Mouse (Mus musculus): Measurements from ENCODE around the gene Jarid2.

Jarid2 gene

DNA sequence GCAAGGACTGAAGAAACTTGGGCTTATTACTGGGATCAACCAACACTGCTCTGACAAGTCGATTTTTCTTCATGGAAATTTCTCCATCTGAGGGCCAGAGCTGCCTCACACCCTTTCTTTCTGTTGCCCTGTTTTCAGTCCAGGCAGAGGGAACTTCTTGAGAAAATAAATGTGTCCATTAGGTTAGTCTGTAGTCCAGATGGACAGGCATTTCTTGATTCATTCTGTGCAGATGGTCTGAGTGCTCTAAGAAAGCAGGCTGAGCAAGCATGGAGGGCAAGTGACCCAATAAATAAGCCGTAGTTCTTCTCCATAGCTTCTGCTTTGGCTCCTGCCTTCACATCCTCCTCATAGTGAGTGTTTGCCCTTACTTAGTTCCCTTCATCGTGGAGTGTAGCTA, 46.1 kb downstream of the Jarid2 start:
- in situ Hi-C loops (cut with MboI) = no loop called here

DNA sequence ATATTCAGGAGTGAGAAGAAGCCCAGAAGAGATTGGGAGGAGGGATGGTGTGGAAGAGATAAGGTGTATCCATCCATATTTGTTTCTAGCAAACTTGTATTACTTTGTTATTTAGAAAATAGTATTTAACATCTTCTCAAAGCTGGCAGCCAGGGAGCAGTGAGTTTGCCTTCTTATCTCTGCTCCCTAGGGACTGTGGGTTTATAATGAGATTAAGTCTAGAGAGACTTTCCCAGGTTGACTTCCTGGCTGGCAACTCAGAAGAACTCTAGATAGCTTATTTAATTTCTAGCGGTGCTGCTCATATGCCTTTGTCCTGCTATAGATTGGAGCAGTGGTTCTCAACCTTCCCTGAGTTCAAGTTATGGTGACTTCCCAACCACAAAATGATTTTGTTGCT, 51.2 kb downstream of the Jarid2 start:
- in situ Hi-C loops (cut with MboI) = no loop called here

DNA sequence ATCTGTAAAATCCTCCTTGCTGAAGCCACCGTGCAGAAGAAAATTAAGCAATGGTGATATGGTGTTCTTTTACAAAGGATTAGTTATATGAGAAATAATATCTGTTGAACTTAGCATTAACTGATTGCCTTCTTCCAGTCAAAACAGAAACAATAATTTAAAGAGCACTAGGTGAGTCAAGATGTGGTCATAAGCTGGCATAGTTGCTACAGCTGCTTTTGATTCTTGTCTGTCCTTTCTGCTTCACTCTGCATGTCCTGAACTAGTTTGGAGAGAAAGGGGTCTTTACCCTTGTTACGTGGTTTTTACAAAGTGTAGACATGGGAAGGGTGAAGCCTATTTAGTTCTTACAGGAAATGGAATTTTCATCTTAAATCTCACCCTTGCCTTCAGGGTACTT, 51.9 kb downstream of the Jarid2 start:
- in situ Hi-C loops (cut with MboI) = no loop called here

DNA sequence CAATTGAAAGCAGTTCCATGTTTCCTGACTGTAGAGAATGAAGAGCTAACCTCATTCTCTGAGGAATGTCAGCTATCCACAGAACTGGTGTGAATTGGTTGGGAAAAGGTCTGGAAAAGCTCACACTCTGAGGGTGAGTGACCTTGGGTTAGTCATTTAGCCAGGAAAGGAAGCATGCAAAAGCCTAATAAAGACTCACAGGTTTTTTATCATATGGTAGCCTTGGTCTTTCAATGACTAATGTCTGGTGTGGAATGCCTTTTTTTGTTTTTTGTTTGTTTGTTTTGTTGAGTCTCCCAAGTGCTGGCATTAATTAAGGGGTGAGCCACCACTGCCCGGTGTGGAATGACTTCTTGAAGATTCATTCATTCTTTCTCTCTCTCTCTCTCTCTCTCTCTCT, 55.3 kb downstream of the Jarid2 start:
- in situ Hi-C loops (cut with MboI) = no loop called here

DNA sequence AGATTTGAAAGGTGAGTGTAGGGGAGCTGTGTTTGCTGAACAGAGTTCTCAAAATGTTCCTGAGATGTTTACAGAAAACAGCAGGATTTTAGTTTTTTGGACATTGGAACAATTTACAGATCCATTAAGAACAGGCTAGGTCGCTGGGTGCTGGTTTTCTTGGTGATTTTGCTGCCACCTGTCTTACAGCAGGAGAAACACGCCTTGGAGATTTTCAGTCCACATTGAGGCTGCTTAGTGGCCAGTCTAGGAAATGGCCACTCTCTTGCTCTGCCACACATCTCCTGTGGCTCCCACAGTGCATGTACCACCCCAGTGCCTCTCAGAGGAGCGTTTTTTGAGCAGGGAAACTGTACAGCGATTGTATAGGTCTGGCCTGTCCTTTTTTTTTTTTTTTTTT, 57.0 kb downstream of the Jarid2 start:
- in situ Hi-C loops (cut with MboI) = no loop called here

DNA sequence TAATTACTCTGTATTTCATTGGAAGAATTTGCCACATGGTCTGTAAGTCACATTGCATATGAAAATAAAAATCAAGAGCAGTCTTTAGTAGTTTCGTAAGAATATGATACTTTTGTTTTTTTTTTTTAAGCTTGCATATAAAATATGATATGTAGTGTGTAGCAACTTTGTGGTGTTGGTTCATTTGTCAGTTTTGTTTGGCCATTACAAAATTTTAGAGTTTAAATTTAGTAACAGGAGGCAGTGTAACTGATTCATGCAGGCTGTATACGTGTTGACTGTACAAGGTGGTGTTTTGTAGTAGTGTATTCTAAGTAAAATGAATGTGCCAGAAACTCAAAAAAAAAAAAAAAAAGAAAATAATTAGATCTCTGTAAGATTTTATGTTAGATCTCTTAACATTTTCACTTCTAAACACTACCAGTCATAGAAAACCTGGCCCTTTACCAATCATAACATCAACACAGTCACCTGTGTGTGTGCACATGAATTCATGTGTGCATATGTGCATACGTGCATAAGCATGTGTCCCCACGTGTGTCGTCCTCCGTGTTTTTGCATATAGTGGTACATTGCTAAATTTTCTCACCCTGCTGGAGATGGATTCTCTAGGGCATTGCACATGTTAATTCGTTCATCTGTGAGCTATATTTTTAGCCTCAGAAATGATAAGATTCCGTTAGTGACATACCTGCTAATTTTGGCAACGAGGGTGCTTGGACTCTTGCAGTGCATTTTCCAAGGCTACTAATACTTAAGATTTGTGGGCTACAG, 59.3 kb downstream of the Jarid2 start:
- in situ Hi-C loops (cut with MboI) = no loop called here

DNA sequence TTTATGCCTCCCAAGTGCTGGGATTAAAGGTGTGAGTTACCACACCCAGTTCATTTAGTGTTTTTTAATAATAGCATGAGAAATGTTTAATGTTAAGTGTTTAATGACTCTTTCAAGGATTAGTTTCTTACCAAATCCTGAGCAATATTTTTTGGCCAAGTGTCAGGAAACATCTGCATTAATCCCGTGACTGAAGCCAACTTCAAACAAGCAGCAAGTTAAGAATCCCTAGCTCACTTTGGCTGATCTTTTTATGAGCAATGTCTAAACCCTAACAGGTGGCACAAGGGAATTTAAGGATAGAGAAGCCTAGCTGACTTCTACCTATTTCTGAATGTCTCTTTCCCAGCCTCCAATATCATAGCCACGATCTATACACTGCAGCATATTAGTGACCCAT, 60.7 kb downstream of the Jarid2 start:
- in situ Hi-C loops (cut with MboI) = no loop called here

DNA sequence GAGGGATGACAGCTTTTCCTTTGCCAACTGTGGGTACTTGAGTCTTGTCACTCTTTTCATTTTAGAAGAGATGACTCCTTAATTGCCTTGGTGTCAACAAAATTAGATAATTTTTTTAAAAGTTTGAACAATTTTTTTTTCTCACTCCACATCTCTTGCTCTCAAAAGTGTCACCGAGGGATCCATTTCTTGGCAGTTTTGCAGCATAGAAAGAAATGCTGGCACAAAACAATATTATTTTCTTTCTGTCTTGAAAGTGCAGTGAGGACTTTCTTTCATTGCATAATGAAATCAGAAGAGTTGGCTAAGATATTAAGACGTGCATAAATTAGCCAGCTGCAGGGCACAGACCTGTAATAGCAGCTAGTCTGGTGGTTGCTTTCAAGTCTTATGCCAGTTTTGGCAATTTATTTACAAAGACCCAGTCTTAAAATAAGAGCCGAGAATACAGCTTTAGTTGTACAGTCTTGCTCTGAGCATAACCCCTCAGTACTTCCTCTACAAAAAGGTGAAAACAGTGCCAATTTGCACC, 63.2 kb downstream of the Jarid2 start:
- in situ Hi-C loops (cut with MboI) = no loop called here

DNA sequence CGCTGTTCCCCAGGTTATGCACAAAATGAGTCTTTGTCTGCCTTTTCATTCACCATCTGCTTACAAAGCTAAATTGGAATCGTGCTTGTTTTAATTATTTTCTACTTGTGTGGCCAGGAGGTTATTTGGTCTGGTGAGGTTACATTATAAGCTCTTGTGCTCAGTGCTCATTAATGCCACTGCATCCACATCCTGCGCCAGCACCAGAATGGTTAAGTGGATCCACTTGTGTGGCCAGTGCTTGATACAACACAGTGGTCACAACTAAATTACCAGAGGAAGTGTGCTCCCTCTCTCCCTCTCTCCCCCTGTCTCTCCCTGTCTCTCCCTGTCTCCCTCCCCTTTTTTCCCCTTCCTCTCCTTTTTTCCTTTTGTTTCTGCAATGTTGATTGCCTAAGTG, 66.6 kb downstream of the Jarid2 start:
- in situ Hi-C loops (cut with MboI) = no loop called here

DNA sequence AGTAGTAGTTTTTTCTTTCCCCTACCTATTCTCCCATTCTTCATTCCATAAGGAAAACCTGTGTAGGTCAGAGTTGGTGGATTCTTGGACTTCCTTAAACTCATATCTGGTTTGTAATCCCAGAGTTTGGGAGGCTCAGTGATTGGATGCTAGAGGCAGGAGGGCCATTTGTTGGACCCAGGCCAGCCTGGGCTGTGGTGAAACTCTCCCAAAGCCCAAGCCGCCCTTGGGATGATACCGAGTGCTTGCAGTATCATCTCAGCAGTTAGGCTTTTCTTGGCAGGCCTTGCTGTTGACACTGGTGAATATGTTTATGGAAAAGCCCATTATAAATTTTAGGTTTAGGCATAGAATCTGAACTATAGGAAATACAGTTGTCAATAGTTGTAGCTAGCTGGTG, 67.5 kb downstream of the Jarid2 start:
- in situ Hi-C loops (cut with MboI) = no loop called here

DNA sequence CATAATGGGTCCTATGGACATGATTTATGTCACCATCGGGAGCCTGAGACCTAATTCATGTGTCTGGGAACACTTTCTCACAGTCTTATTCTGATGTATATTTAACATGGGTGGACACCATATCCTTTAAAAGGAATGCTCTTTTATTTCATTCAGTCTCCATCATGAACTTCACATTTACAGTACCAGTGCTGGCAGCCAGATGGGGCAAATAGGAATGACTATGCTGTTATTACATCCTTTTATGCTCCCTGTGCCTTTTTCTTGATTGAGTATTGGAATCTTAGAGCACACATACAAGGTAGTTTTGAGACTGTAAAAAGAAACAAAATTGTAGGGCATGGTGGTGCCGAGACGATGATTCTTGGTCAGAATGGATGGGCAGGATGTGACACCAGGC, 69.0 kb downstream of the Jarid2 start:
- in situ Hi-C loops (cut with MboI) = no loop called here

DNA sequence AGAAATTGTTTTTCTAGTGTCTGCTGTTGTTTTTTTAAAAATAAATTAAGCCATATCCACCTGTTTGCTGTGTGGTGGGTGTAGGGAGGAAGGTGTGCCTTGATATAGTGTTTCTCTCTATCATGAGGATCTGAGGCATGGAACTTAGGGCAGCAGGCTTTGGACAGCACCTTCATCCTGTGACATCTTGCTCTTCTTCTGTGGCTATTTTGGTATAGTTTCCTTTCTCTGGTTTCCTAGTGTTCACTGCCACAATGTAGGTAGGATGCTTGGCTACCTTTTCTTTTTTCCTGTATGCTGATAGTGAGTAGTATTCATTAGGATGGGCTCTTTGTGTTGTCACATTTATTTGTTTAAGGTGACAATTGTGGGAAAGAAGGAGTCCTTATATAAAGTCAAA, 69.9 kb downstream of the Jarid2 start:
- in situ Hi-C loops (cut with MboI) = no loop called here

DNA sequence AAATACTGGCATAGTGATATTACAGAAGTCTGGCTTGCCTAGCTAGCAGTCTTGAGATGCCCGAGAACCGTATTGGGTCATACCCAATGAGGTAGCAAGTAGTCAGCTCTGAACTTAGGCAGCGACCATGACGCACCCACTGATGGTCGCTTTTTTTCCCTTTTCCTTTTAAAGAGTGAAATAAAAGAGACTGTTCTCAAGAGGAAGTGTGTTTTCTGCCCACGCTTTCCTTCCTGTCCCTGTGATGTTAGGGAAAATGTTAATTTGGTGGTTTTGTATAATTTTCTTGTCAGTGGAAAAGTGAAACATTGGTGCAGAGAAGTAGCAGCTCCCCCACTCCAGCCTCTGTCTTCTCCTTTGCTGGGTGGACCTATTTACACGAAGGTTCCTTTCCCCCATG, 70.8 kb downstream of the Jarid2 start:
- in situ Hi-C loops (cut with MboI) = no loop called here

DNA sequence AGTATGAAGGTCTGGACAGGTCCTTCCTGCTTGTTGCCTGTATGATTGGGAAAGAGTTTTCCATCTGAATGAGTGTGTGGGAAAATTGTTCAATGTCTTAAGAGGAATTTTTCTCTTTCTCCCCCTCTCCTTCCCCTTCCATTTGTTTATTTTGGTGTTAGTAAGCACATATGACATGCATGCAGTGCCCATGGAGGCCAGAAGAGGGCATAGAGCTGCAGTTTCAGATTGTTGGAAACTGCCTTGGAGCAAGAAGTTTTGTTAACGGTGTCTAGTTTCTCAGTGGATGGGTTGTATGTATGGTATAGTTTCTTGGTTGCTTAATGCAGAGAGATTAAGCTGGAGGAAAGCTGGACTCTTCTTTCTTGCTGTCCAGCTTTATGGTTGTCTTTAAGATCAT, 75.6 kb downstream of the Jarid2 start:
- in situ Hi-C loops (cut with MboI) = no loop called here

DNA sequence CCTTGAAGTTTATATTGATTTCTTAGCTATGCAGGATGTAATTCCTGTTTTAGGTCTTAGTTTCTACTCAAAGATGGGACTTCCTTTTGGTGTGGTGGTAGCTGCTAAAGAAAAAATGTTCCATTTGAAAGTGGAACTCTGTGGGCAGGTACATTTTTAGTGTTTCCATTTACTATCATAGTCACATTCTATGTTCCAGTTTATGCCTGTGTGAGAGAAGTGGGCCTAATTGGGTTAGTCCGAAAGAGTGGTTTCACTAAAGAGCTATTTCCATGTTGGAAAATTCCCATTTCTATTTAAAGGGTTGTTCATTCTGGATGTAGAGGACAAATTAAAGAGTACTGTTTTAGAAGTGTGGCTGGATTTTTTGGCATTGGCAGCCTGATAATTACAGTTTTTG, 79.0 kb downstream of the Jarid2 start:
- in situ Hi-C loops (cut with MboI) = no loop called here

DNA sequence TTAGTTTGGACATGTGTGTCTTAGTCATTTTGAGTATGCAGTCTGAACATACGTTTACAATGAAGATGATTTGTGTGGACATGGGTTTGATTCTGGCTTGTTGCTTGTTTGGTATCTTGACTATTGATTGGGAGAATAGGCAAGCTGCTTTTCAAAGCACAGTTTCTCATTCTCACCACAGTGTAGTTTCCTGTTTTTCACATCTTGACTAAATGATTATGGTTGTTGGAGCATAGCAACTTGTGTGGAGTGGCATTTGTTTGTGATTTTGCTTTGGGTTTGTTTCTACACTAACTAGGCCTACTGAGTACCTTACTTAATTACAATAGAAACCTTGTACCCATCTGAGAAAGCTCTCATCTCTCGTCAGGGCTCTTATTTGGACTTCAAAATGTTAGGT, 81.7 kb downstream of the Jarid2 start:
- in situ Hi-C loops (cut with MboI) = no loop called here

DNA sequence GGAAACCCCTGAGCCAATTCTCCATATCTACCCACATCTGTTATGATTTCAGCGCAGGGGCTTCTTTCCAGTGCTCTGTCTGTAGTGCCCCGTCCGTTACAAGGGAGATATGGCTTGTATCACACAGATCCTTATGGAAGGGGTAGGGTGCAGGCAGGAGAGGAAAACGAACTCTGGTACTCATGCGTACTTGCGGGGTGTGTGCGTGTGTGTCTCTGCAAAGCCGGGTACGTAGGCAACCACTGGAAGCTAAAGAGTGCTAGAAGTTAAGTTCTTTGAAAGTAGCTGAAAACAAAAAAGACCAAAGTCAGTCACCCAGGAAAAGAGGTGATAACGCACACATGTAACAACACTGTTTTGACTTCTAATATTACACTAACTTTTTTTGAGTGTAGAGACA, 82.3 kb downstream of the Jarid2 start:
- in situ Hi-C loops (cut with MboI) = no loop called here

DNA sequence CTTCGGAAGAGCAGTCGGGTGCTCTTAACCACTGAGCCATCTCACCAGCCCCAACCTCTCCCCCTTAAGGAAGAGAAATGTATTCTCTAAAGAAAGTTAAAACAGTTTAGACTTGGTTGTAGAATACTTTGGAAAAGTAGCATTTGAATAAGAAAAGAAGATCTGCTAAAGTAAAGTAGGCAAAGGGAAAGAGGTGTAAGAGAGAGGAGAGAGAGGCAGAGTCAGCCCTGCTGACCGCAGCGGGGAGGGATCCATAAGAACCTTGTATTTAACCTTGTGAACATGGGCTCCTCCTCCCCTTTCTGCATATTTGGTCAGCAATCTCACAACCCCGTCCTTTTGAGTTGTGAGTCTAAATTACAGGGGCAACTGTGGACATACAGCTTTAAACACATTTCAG, 83.1 kb downstream of the Jarid2 start:
- in situ Hi-C loops (cut with MboI) = no loop called here

DNA sequence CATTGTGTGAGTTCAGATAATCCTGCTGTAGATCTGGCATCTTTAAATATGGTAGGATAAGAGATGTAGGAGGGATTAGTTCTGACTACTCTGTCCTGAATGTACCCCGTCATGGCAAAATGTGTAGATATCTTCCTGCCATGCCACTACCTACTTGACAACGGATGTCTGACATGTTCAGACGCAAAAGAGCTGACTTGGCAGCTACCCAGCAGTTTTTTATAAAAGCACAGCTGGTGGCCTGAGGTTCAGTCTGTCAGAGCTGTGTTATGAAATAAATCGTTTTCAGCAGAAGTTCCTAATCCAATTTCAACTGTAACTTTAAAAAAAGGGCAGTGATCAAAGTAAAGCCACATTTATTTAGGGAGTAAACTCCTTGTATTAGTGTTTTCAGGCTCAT, 90.1 kb downstream of the Jarid2 start:
- in situ Hi-C loops (cut with MboI) = no loop called here

DNA sequence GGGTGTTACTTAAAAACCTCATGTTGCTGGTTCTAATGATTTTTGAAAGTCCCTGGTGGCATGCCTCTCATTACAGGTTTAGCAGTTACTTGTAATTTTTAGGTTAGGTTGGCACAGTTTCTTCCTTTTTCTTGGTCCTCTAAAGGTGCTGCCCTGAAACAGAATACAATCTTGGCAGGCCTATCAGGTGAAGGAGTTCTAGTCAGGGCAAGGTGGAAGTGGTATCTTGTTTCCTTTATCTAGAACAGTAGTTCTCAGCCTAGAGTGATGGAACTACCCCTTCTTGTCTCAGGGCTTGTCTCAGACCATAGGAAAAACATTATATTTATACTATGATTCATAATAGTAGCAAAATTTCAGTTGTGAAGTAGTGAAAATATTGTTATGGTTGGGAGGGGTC, 93.3 kb downstream of the Jarid2 start:
- in situ Hi-C loops (cut with MboI) = no loop called here

DNA sequence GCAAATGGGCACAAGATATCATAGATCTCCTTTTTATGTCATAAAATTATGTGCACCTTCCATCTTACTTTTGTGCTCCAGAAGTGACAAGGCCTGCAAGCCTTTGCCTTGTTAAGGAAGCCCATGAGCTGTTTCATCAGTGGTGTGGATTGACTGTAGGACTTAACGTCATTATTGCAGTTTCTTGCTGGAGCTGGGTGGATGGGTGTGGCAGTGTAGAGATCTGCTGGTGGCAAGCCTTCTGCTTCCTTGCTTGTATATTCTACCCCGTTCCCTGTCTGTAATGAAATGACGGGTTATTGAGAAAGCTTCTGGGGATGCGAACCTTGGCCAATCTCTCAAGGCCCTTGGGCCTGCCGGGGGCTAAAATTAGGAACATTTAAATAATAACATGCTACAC, 99.6 kb downstream of the Jarid2 start:
- in situ Hi-C loops (cut with MboI) = no loop called here

DNA sequence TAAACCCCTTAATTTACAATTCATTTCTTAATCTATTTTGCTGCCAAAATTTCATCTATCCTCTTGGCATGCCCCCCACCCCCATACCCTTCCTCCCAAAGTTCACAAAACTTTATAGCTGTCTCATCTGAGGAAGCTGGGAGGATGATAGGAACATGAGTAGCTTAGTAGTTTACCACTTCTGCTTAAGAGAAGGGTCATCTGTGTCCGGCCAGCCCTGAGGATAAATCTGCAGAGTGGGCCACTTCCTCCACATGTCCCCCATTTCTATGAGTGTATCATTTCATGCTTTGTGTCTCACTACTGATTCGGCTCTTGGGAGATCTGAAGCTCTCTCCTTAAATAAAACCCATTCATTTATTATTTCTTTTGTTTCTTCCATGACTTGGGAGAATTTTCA, 102.8 kb downstream of the Jarid2 start:
- in situ Hi-C loops (cut with MboI) = no loop called here

DNA sequence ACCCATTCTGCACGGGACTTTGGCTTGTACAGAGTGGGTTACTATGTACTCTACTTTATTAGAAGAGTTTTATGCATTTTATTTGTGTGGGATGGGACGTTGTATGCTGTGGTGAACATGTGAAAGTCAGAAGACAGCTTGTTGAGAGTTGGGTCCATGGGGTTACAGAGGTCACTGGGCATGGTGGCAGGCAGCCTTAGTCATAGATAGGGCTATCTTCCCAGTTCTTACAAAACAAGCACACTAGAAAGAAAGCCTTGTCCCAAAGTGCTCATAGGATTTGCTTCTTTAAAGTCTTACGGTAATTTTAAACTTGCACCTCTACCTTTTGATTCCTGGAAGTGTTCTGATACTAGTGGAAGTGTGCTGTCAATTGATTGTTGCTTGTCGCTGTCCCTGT, 103.6 kb downstream of the Jarid2 start:
- in situ Hi-C loops (cut with MboI) = no loop called here

DNA sequence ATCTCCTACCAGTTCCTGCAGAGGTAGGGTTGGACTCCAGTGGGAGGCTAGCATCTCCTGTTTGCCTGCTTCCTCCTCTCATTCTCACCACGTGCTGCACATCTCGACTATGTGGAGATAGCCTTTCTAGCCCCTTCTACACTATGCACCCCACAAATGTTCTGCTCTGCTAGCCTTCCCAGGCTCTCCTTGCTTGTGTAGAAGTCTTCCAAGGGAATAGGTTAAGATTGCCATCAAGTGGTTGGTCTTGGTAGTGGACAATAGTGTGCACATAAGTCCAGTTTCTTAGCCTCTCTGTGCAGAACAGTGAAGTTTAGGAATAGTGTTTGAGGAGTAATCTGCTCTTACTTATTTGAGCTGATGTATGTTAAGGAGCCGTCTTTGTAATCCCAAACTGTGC, 104.1 kb downstream of the Jarid2 start:
- in situ Hi-C loops (cut with MboI) = no loop called here

Data from mature B cell (primary cell).